Mouse (Mus musculus) spleen, adult 12 weeks (tissue): Measurements from ENCODE around the gene Spry2.

Source experiments
- DNase-seq: peaks from one replicate; pipeline ENCODE4 v3.0.0; 2022; ENCODE audit warnings: low spot score

Gene Spry2

GRCm38 (mm10) chr14:105892941-105893622 lies 3.5 kb downstream of the Spry2 start:
- no peak for DNase-seq

GRCm38 (mm10) chr14:105890516-105891231 lies 5.9 kb downstream of the Spry2 start:
- DNase-seq: no peak

GRCm38 (mm10) chr14:105886643-105887374 lies 9.8 kb downstream of the Spry2 start:
- no peak for DNase-seq

GRCm38 (mm10) chr14:105885249-105885648 lies 11.4 kb downstream of the Spry2 start:
- DNase-seq: no peak

- DNase-seq: no peak
Measured at GRCm38 (mm10) chr14:105883215-105883614, 13.4 kb downstream of the Spry2 start.

GRCm38 (mm10) chr14:105878359-105878758 lies 18.3 kb downstream of the Spry2 start:
- no peak for DNase-seq

GRCm38 (mm10) chr14:105876375-105876774 lies 20.2 kb downstream of the Spry2 start:
- no peak for DNase-seq

GRCm38 (mm10) chr14:105870370-105870936 lies 26.2 kb downstream of the Spry2 start:
- no peak for DNase-seq

GRCm38 (mm10) chr14:105865381-105865938 lies 31.2 kb downstream of the Spry2 start:
- DNase-seq: no peak

- DNase-seq: no peak
Measured at GRCm38 (mm10) chr14:105862199-105862598, 34.4 kb downstream of the Spry2 start.

GRCm38 (mm10) chr14:105860920-105861319 lies 35.7 kb downstream of the Spry2 start:
- DNase-seq: no peak

GRCm38 (mm10) chr14:105860276-105860675 lies 36.3 kb downstream of the Spry2 start:
- DNase-seq: no peak

GRCm38 (mm10) chr14:105859876-105860275 lies 36.7 kb downstream of the Spry2 start:
- no peak for DNase-seq

GRCm38 (mm10) chr14:105859368-105859767 lies 37.3 kb downstream of the Spry2 start:
- DNase-seq: no peak

- no peak for DNase-seq
Measured at GRCm38 (mm10) chr14:105858935-105859334, 37.7 kb downstream of the Spry2 start.

- DNase-seq: no peak
Measured at GRCm38 (mm10) chr14:105851359-105852067, 45.1 kb downstream of the Spry2 start.
